Mouse (Mus musculus) naive thymus-derived CD4-positive, alpha-beta T cell, adult 2 months (primary cell): ENCODE measurements around the gene Gm10354.
"Not testable (repeated sequence)": the region's sequence is repeated elsewhere in the genome, so short reads cannot be mapped to it uniquely, and the experiment has no call there.

ENCODE experiments used
- DNase-seq: peaks from one replicate; pipeline ENCODE4 v3.0.0-alpha.2; 2011; ENCODE audit warnings: low read depth

The Gm10354 gene

GRCm38 (mm10) chr5:14978835-14979234 is at the start of gene Gm10354:
Gene Gm10354 (minus strand): TSS chr5:14978935.
- DNase-seq: not testable (repeated sequence)

GRCm38 (mm10) chr5:15024316-15024715 is 45.6 kb upstream of the Gm10354 start:
- not testable (repeated sequence) for DNase-seq

- DNase-seq: not testable (repeated sequence)
Observed at GRCm38 (mm10) chr5:15020067-15020466, 41.3 kb upstream of the Gm10354 start.

GRCm38 (mm10) chr5:15010639-15011582 is 32.2 kb upstream of the Gm10354 start:
- DNase-seq: not testable (repeated sequence)

- DNase-seq: not testable (repeated sequence)
Observed at GRCm38 (mm10) chr5:15006907-15007306, 28.2 kb upstream of the Gm10354 start.

GRCm38 (mm10) chr5:15006288-15006687 is 27.6 kb upstream of the Gm10354 start:
- not testable (repeated sequence) for DNase-seq

GRCm38 (mm10) chr5:15005584-15005983 is 26.8 kb upstream of the Gm10354 start:
- DNase-seq: not testable (repeated sequence)

GRCm38 (mm10) chr5:15004569-15005562 is 26.1 kb upstream of the Gm10354 start:
- DNase-seq: not testable (repeated sequence)

GRCm38 (mm10) chr5:14998077-14998476 is 19.3 kb upstream of the Gm10354 start:
- DNase-seq: not testable (repeated sequence)

- not testable (repeated sequence) for DNase-seq
Observed at GRCm38 (mm10) chr5:14997556-14997955, 18.8 kb upstream of the Gm10354 start.

GRCm38 (mm10) chr5:14996670-14997249 is 18.0 kb upstream of the Gm10354 start:
- not testable (repeated sequence) for DNase-seq

- DNase-seq: not testable (repeated sequence)
Observed at GRCm38 (mm10) chr5:14994124-14994523, 15.4 kb upstream of the Gm10354 start.

- DNase-seq: not testable (repeated sequence)
Observed at GRCm38 (mm10) chr5:14990375-14991158, 11.8 kb upstream of the Gm10354 start.

- not testable (repeated sequence) for DNase-seq
Observed at GRCm38 (mm10) chr5:14986649-14987387, 8.1 kb upstream of the Gm10354 start.

- not testable (repeated sequence) for DNase-seq
Observed at GRCm38 (mm10) chr5:14977368-14977767, 1.4 kb downstream of the Gm10354 start.

GRCm38 (mm10) chr5:14975294-14975693 is 3.4 kb downstream of the Gm10354 start:
- DNase-seq: not testable (repeated sequence)

GRCm38 (mm10) chr5:14972841-14973240 is 5.9 kb downstream of the Gm10354 start:
- DNase-seq: not testable (repeated sequence)

GRCm38 (mm10) chr5:14963821-14964220 is 14.9 kb downstream of the Gm10354 start:
- DNase-seq: not testable (repeated sequence)

- DNase-seq: not testable (repeated sequence)
Observed at GRCm38 (mm10) chr5:14961502-14961901, 17.2 kb downstream of the Gm10354 start.
